Mouse (Mus musculus) forebrain, postnatal 0 days (tissue): ENCODE data around the gene Prpf6. TPM values are rescaled to one million over a fixed set of nuclear protein-coding genes. Genes with fewer than 3 reads are reported as not detected.

Experiments used
- ATAC-seq: fragments of 200-750 bp; cut with Nextera tagmentation; 2 replicates; pipeline ENCODE4 v1.8.0; 2017; ENCODE audit warnings: mild to moderate bottlenecking, moderate library complexity
- DNase-seq: peaks from one replicate; pipeline ENCODE4 v3.0.0-alpha.2; 2015
- H3K27ac ChIP-seq: fragments of 300-500 bp; sonication (generic); 2 replicates; pipeline ENCODE4 v1.5.1; 2014; ENCODE audit warnings: low read depth, mild to moderate bottlenecking, antibody characterized with exemption, low read length, moderate library complexity, mixed read lengths
- H3K27me3 ChIP-seq: fragments of 300-500 bp; sonication (generic); 2 replicates; pipeline ENCODE4 v1.6.1; 2014; ENCODE audit warnings: mild to moderate bottlenecking, low read length, mixed read lengths; ENCODE audit not compliant: insufficient read depth
- H3K36me3 ChIP-seq: fragments of 300-500 bp; sonication (generic); 2 replicates; pipeline ENCODE4 v1.6.1; 2014; ENCODE audit warnings: mild to moderate bottlenecking, moderate library complexity; ENCODE audit not compliant: insufficient read depth
- H3K4me1 ChIP-seq: fragments of 300-500 bp; sonication (generic); 2 replicates; pipeline ENCODE4 v1.6.1; 2014; ENCODE audit warnings: antibody characterized with exemption; ENCODE audit not compliant: insufficient read depth
- H3K4me2 ChIP-seq: fragments of 300-500 bp; sonication (generic); 2 replicates; pipeline ENCODE4 v1.6.1; 2014; ENCODE audit warnings: low read depth, mild to moderate bottlenecking, moderate library complexity
- H3K4me3 ChIP-seq: fragments of 300-500 bp; sonication (generic); 2 replicates; pipeline ENCODE4 v1.5.1; 2014; ENCODE audit warnings: low read depth, low read length, mixed read lengths
- H3K9ac ChIP-seq: fragments of 300-500 bp; sonication (generic); 2 replicates; pipeline ENCODE4 v1.6.1; 2014; ENCODE audit warnings: mild to moderate bottlenecking
- H3K9me3 ChIP-seq: fragments of 300-500 bp; sonication (generic); 2 replicates; pipeline ENCODE4 v1.6.1; 2016; ENCODE audit warnings: low read length
- CTCF ChIP-seq: sonication (generic); IDR thresholded peaks from 2 replicates; pipeline ENCODE4 v1.5.1; 2016; ENCODE audit warnings: antibody characterized with exemption, control low read depth, low read depth
- WGBS: fragments of 180-500 bp; shearing (Covaris S2); extraction: QIAGEN DNeasy Blood & Tissue Kit; methylation state at CpG from one replicate; pipeline ENCODE4 v1.1.7; 2014; 5-methylcytosine and 5-hydroxymethylcytosine counted together
- polyA plus RNA-seq: library from polyadenylated mRNA; unstranded; fragments of >200 nt; fragmentation: Nextera tagmentation; extraction: Ambion mirVana; gene quantifications from 2 replicates; pipeline ENCODE4 v1.2.1, GENCODE M21; 2015
- total RNA-seq: library from RNA; depleted of rRNA; stranded (reverse); fragments of >200 nt; gene quantifications from 2 replicates; pipeline ENCODE4 v1.2.3, GENCODE M21; 2014

Gene Prpf6
- total and polyA plus RNA-seq, 2 experiments from 2014 or later = 46.5 to 49.6 TPM

GRCm38 (mm10) chr2:181568272-181569008 is 23.2 kb upstream of the Prpf6 start:
- no peak overlapping the region for H3K4me2 ChIP-seq
- peak; percentile 50 for TF ChIP-seq CTCF
- no peaks in the 10 kb centered on the region for H3K9me3 ChIP-seq
- H3K27ac ChIP-seq = no peak overlapping the region
- 83% methylated on average over 7 of the region's 7 CpGs for WGBS
- H3K9ac ChIP-seq = no peak overlapping the region
- H3K4me3 ChIP-seq = no peak overlapping the region
- DNase-seq (no peak), ATAC-seq (no peak)
- H3K27me3 ChIP-seq = no peaks in the 10 kb centered on the region
- 0 out of 2 replicates have a peak, but pooled peaks cover 3% of the 10 kb centered on the region for H3K36me3 ChIP-seq
- no peaks in the 10 kb centered on the region for H3K4me1 ChIP-seq

GRCm38 (mm10) chr2:181569856-181570255 is 21.8 kb upstream of the Prpf6 start:
- DNase-seq (no peak), ATAC-seq (no peak)
- Histone ChIP-seq H3K9ac (no peak overlapping the region), H3K9me3 (no peaks in the 10 kb centered on the region), H3K27ac (no peak overlapping the region), H3K4me1 (no peaks in the 10 kb centered on the region), H3K4me3 (no peak overlapping the region), H3K27me3 (no peaks in the 10 kb centered on the region), H3K36me3 (0 out of 2 replicates have a peak, but pooled peaks cover 3% of the 10 kb centered on the region), H3K4me2 (no peak overlapping the region)
- 91% methylated on average over 10 of the region's 10 CpGs for WGBS
- TF ChIP-seq CTCF = no peak

GRCm38 (mm10) chr2:181570375-181570774 is 21.3 kb upstream of the Prpf6 start:
- Histone ChIP-seq H3K9ac (no peak overlapping the region), H3K4me3 (no peak overlapping the region), H3K27me3 (no peaks in the 10 kb centered on the region), H3K4me2 (no peak overlapping the region), H3K9me3 (no peaks in the 10 kb centered on the region), H3K4me1 (no peaks in the 10 kb centered on the region), H3K27ac (no peak overlapping the region), H3K36me3 (0 out of 2 replicates have a peak, but pooled peaks cover 3% of the 10 kb centered on the region)
- DNase-seq = no peak
- no peak for TF ChIP-seq CTCF
- WGBS = 91% methylated on average over 8 of the region's 8 CpGs
- ATAC-seq = no peak

GRCm38 (mm10) chr2:181570921-181571595 is 20.6 kb upstream of the Prpf6 start:
- no peak overlapping the region for H3K4me3 ChIP-seq
- no peak overlapping the region for H3K9ac ChIP-seq
- no peak overlapping the region for H3K27ac ChIP-seq
- H3K4me1 ChIP-seq = no peaks in the 10 kb centered on the region
- H3K36me3 ChIP-seq = 0 out of 2 replicates have a peak, but pooled peaks cover 3% of the 10 kb centered on the region
- no peaks in the 10 kb centered on the region for H3K27me3 ChIP-seq
- TF ChIP-seq CTCF = no peak
- H3K9me3 ChIP-seq = no peaks in the 10 kb centered on the region
- H3K4me2 ChIP-seq = no peak overlapping the region
- 73% methylated on average over 6 of the region's 6 CpGs for WGBS
- DNase-seq (no peak), ATAC-seq (no peak)

- no peak overlapping the region for H3K27ac ChIP-seq
- H3K4me2 ChIP-seq = no peak overlapping the region
- DNase-seq = no peak
- H3K27me3 ChIP-seq = no peaks in the 10 kb centered on the region
- 91% methylated on average over 11 of the region's 11 CpGs for WGBS
- H3K36me3 ChIP-seq = 0 out of 2 replicates have a peak, but pooled peaks cover 3% of the 10 kb centered on the region
- H3K9me3 ChIP-seq = no peaks in the 10 kb centered on the region
- ATAC-seq = no peak
- H3K4me1 ChIP-seq = no peaks in the 10 kb centered on the region
- TF ChIP-seq CTCF = no peak
- H3K9ac ChIP-seq = no peak overlapping the region
- H3K4me3 ChIP-seq = no peak overlapping the region
Measured at GRCm38 (mm10) chr2:181571941-181572670, 19.6 kb upstream of the Prpf6 start.

GRCm38 (mm10) chr2:181572921-181573920 is 18.4 kb upstream of the Prpf6 start:
- no peaks in the 10 kb centered on the region for H3K4me1 ChIP-seq
- H3K27me3 ChIP-seq = no peaks in the 10 kb centered on the region
- no peak overlapping the region for H3K4me3 ChIP-seq
- H3K9me3 ChIP-seq = no peaks in the 10 kb centered on the region
- no peak overlapping the region for H3K9ac ChIP-seq
- H3K27ac ChIP-seq = no peak overlapping the region
- WGBS = 92% methylated on average over 15 of the region's 15 CpGs
- ATAC-seq (no peak), DNase-seq (no peak)
- TF ChIP-seq CTCF = no peak
- H3K36me3 ChIP-seq = 0 out of 2 replicates have a peak, but pooled peaks cover 3% of the 10 kb centered on the region
- no peak overlapping the region for H3K4me2 ChIP-seq
